Mouse (Mus musculus) E14TG2a.4 (cell line): ENCODE data around the gene Sertad3.

Experiments used
- CTCF ChIP-seq: conservative IDR thresholded peaks from 2 replicates; pipeline ENCODE4 v1.5.1; 2014; ENCODE audit warnings: low read length
- NANOG ChIP-seq: IDR thresholded peaks from 2 replicates; pipeline ENCODE4 v1.6.1; 2014; ENCODE audit warnings: borderline replicate concordance, low read length, mixed read lengths
- POU5F1 ChIP-seq: IDR thresholded peaks from 2 replicates; pipeline ENCODE4 v1.6.1; 2014; ENCODE audit warnings: low read length, borderline replicate concordance

- TF ChIP-seq CTCF (no peak), POU5F1 (no peak), NANOG (no peak)
Measured at GRCm38 (mm10) chr7:27476098-27476635, 2.6 kb downstream of the Sertad3 start.
